Mouse (Mus musculus) C2C12 (cell line): ENCODE measurements around the gene A530084C06Rik.

Source experiments
- CTCF ChIP-seq: IDR thresholded peaks from one replicate; pipeline ENCODE4 v1.5.1; 2011; ENCODE audit not compliant: control insufficient read depth, insufficient read depth, insufficient read length
- MYOD1 ChIP-seq: IDR thresholded peaks from one replicate; pipeline ENCODE4 v1.6.1; 2011; ENCODE audit warnings: low read depth; ENCODE audit not compliant: control insufficient read depth, insufficient read length

- TF ChIP-seq CTCF (no peak), MYOD1 (no peak)
Observed at GRCm38 (mm10) chr13:31579866-31580265, 20.7 kb upstream of the A530084C06Rik start.
